Mouse (Mus musculus): Measurements from ENCODE around the gene Lce3f.

Lce3f gene

GRCm38 (mm10) chr3:92991926-92992325 lies at the start of gene Lce3f:
Gene Lce3f, plus strand, starts transcription at chr3:92992226.
- no peak for DNase-seq (ENCODE audit: low spot score in 2 of 2)

- DNase-seq (ENCODE audit: low spot score in 2 of 2) = no peak
Observed at GRCm38 (mm10) chr3:92944186-92944585, 47.8 kb upstream of the Lce3f start, which contains the start of gene Lce3c. Gene Lce3c, plus strand, starts transcription at chr3:92944486.

- no peak for DNase-seq (ENCODE audit: low spot score in 2 of 2)
Observed at GRCm38 (mm10) chr3:92957090-92957489, 34.9 kb upstream of the Lce3f start, which contains the start of gene Lce3d. Gene Lce3d, plus strand, starts transcription at chr3:92957390.

- no peak for DNase-seq (ENCODE audit: low spot score in 2 of 2)
Observed at GRCm38 (mm10) chr3:92966761-92967160, 25.3 kb upstream of the Lce3f start, which contains the start of gene Lce3e. Gene Lce3e, plus strand, starts transcription at chr3:92967061.

GRCm38 (mm10) chr3:92978484-92978883 lies 13.5 kb upstream of the Lce3f start:
- no peak for DNase-seq (ENCODE audit: low spot score in 2 of 2)

- DNase-seq (ENCODE audit: low spot score in 2 of 2) = peak; percentile 39 to 73
Observed at GRCm38 (mm10) chr3:92998691-92999090, 6.7 kb downstream of the Lce3f start.

GRCm38 (mm10) chr3:93000621-93001020 lies 8.6 kb downstream of the Lce3f start:
- no peak for DNase-seq (ENCODE audit: low spot score in 2 of 2)

- no peak for DNase-seq (ENCODE audit: low spot score in 2 of 2)
Observed at GRCm38 (mm10) chr3:93002843-93003242, 10.8 kb downstream of the Lce3f start.

GRCm38 (mm10) chr3:93014378-93014801 lies 22.4 kb downstream of the Lce3f start:
- peak; percentile 24 to 59 for DNase-seq (ENCODE audit: low spot score in 2 of 2)

GRCm38 (mm10) chr3:93014871-93015270 lies 22.8 kb downstream of the Lce3f start:
- DNase-seq (ENCODE audit: low spot score in 2 of 2) = no peak

GRCm38 (mm10) chr3:93015460-93016104 lies 23.6 kb downstream of the Lce3f start, which contains the start of gene Crct1:
Gene Crct1, minus strand, starts transcription at chr3:93015687.
- no peak for DNase-seq (ENCODE audit: low spot score in 2 of 2)

GRCm38 (mm10) chr3:93018960-93019359 lies 26.9 kb downstream of the Lce3f start, which contains the start of gene Lce1m:
Gene Lce1m, minus strand, starts transcription at chr3:93019060.
- DNase-seq (ENCODE audit: low spot score in 2 of 2) = no peak

- DNase-seq (ENCODE audit: low spot score in 2 of 2) = no peak
Observed at GRCm38 (mm10) chr3:93021171-93021570, 29.1 kb downstream of the Lce3f start.

- DNase-seq (ENCODE audit: low spot score in 2 of 2) = no peak
Observed at GRCm38 (mm10) chr3:93023411-93024184, 31.6 kb downstream of the Lce3f start.

GRCm38 (mm10) chr3:93025486-93025885 lies 33.5 kb downstream of the Lce3f start:
- DNase-seq (ENCODE audit: low spot score in 2 of 2) = no peak

- DNase-seq (ENCODE audit: low spot score in 2 of 2) = no peak
Observed at GRCm38 (mm10) chr3:93031450-93031849, 39.4 kb downstream of the Lce3f start.
